Mouse (Mus musculus) left cerebral cortex, adult 18-20 months (tissue): ENCODE measurements around the gene Defb45. TPM values are rescaled to one million over a fixed set of nuclear protein-coding genes. Genes with fewer than 3 reads are reported as not detected.

Experiments used
- total RNA-seq, 2 experiments: library from RNA; stranded (reverse); gene quantifications; 2 replicates each; pipeline ENCODE4 v1.2.3; 2021

Defb45 gene
- total RNA-seq, 2 experiments from 2014 or later = not detected

Other genes with a start within 250 kb of the Defb45 start
- 100 to 1,000 TPM in 1 of 2 experiments, 10 to 100 TPM in 1; 96.7 to 104 TPM for gene Nrsn2, start 222.8 kb downstream of the Defb45 start, total RNA-seq
- 10 to 100 TPM; 11.8 to 15.9 TPM for gene Sox12, start 201.3 kb downstream of the Defb45 start, total RNA-seq
- gene Zcchc3, start 184.4 kb downstream of the Defb45 start, total RNA-seq = 1 to 10 TPM; 9.4 TPM
- 1 to 10 TPM; 1.6 to 2.1 TPM for gene 6820408C15Rik, start 183.8 kb downstream of the Defb45 start, total RNA-seq
- gene Defb23, start 134.8 kb downstream of the Defb45 start, total RNA-seq = not detected
- not detected for gene Defb20, start 122.3 kb downstream of the Defb45 start, total RNA-seq
- not detected for gene Defb22, start 109.3 kb downstream of the Defb45 start, total RNA-seq
- gene Defb26, start 87.7 kb downstream of the Defb45 start, total RNA-seq = not detected
- not detected for gene Defb28, start 81.1 kb downstream of the Defb45 start, total RNA-seq
- not detected for gene Defb29, start 59.3 kb downstream of the Defb45 start, total RNA-seq
- gene Gm17416, start 30.1 kb downstream of the Defb45 start, total RNA-seq = not detected
- not detected for gene Defb21, start 26.7 kb downstream of the Defb45 start, total RNA-seq
- not detected for gene Defb19, start 19.1 kb downstream of the Defb45 start, total RNA-seq
- gene Defb36, start 4.9 kb upstream of the Defb45 start, total RNA-seq = not detected
- not detected for gene Defb25, start 23.7 kb upstream of the Defb45 start, total RNA-seq
- gene Rem1, start 27.6 kb upstream of the Defb45 start, total RNA-seq = under 1 TPM; 0.72 to 0.94 TPM
- gene H13, start 70.1 kb upstream of the Defb45 start, total RNA-seq = 10 to 100 TPM; 73.4 to 79.2 TPM
- 10 to 100 TPM; 14.1 to 17.5 TPM for gene Mcts2, start 87.6 kb upstream of the Defb45 start, total RNA-seq
- 10 to 100 TPM; 20.6 to 27.2 TPM for gene Id1, start 136.9 kb upstream of the Defb45 start, total RNA-seq
- 1 to 10 TPM; 2.7 to 2.8 TPM for gene Cox4i2, start 154.8 kb upstream of the Defb45 start, total RNA-seq
- 100 to 1,000 TPM; 124 to 130 TPM for gene Bcl2l1, start 232.3 kb upstream of the Defb45 start, total RNA-seq
- 1 to 10 TPM; 2.0 to 2.4 TPM for gene Tpx2, start 248.6 kb upstream of the Defb45 start, total RNA-seq